Mouse (Mus musculus) gonadal fat pad, adult 2 months (tissue): ENCODE results near the gene Slc22a2. TPM values are rescaled to one million over a fixed set of nuclear protein-coding genes. Genes with fewer than 3 reads are reported as not detected.

Source experiments
- polyA plus RNA-seq: library from polyadenylated mRNA; depleted of rRNA; stranded (reverse); fragments of >200 nt; gene quantifications from 2 replicates; pipeline ENCODE4 v1.2.3, GENCODE M21; 2012; rRNA removed

The Slc22a2 gene
- polyA plus RNA-seq, 1 experiment: 0.92 TPM

Other genes starting within 250 kb of the Slc22a2 start
- 1.0 TPM in 1 of 2 replicates, not detected in the other for gene Plg, start 205.5 kb upstream of the Slc22a2 start, polyA plus RNA-seq
- gene Slc22a3, start 76.4 kb upstream of the Slc22a2 start, polyA plus RNA-seq: 21.6 and 29.0 TPM in 2 replicates
- gene Slc22a1, start 91.7 kb downstream of the Slc22a2 start, polyA plus RNA-seq: 0.73 and 1.5 TPM in 2 replicates
- gene Igf2r, start 185.5 kb downstream of the Slc22a2 start, polyA plus RNA-seq: 15.7 and 20.0 TPM in 2 replicates